Mouse (Mus musculus): ENCODE data around the gene Gfi1b. TPM values are rescaled to one million over a fixed set of nuclear protein-coding genes. Genes with fewer than 3 reads are reported as not detected.

The Gfi1b gene
- total RNA-seq (2021) = not detected

GRCm38 (mm10) chr2:28621664-28622171 lies at the start of gene Gfi1b:
TSS of gene Gfi1b (minus strand) at chr2:28621982.
- DNase-seq = no peak

- DNase-seq = no peak
Measured at GRCm38 (mm10) chr2:28671438-28671837, 49.7 kb upstream of the Gfi1b start.

GRCm38 (mm10) chr2:28665818-28666217 lies 44.0 kb upstream of the Gfi1b start:
- DNase-seq = no peak

- no peak for DNase-seq
Measured at GRCm38 (mm10) chr2:28662891-28663290, 41.1 kb upstream of the Gfi1b start.

GRCm38 (mm10) chr2:28656216-28656615 lies 34.4 kb upstream of the Gfi1b start:
- no peak for DNase-seq

GRCm38 (mm10) chr2:28654295-28654694 lies 32.5 kb upstream of the Gfi1b start:
- no peak for DNase-seq

GRCm38 (mm10) chr2:28653351-28653750 lies 31.6 kb upstream of the Gfi1b start:
- no peak for DNase-seq

GRCm38 (mm10) chr2:28650526-28650925 lies 28.7 kb upstream of the Gfi1b start:
- no peak for DNase-seq

GRCm38 (mm10) chr2:28643081-28643480 lies 21.3 kb upstream of the Gfi1b start:
- DNase-seq = no peak

GRCm38 (mm10) chr2:28641435-28641941 lies 19.7 kb upstream of the Gfi1b start:
- DNase-seq = peak; percentile 44 to 45

- peak; percentile 91 to 93 for DNase-seq
Measured at GRCm38 (mm10) chr2:28640461-28641424, 19.0 kb upstream of the Gfi1b start, which contains the start of gene Tsc1. TSS of gene Tsc1 (plus strand) at chr2:28641228.

- no peak for DNase-seq
Measured at GRCm38 (mm10) chr2:28639794-28640193, 18.0 kb upstream of the Gfi1b start.

GRCm38 (mm10) chr2:28638886-28639285 lies 17.1 kb upstream of the Gfi1b start:
- DNase-seq = no peak

GRCm38 (mm10) chr2:28638352-28638751 lies 16.6 kb upstream of the Gfi1b start:
- DNase-seq = no peak

GRCm38 (mm10) chr2:28637106-28637845 lies 15.5 kb upstream of the Gfi1b start:
- no peak for DNase-seq

- DNase-seq = no peak
Measured at GRCm38 (mm10) chr2:28635199-28635598, 13.4 kb upstream of the Gfi1b start.

- no peak for DNase-seq
Measured at GRCm38 (mm10) chr2:28633136-28633535, 11.4 kb upstream of the Gfi1b start.

GRCm38 (mm10) chr2:28632626-28633025 lies 10.8 kb upstream of the Gfi1b start:
- DNase-seq = no peak

- no peak for DNase-seq
Measured at GRCm38 (mm10) chr2:28629911-28630381, 8.2 kb upstream of the Gfi1b start.

GRCm38 (mm10) chr2:28628053-28628452 lies 6.3 kb upstream of the Gfi1b start:
- no peak for DNase-seq

GRCm38 (mm10) chr2:28626038-28626437 lies 4.3 kb upstream of the Gfi1b start:
- no peak for DNase-seq

- DNase-seq = no peak
Measured at GRCm38 (mm10) chr2:28624870-28625269, 3.1 kb upstream of the Gfi1b start.

All from layer of hippocampus, postnatal 36 days (tissue).